Mouse (Mus musculus) midbrain, postnatal 0 days (tissue): ENCODE measurements at regions not wholly inside any gene's neighbourhood (a gene's known extent, or its start where the extent isn't known, plus 50 kb on each side); places are given as distances from the start of the nearest gene placed in this dataset.
A peak's percentile ranks its signal among the peaks of the same experiment; 100 is the strongest.

Source experiments
- ATAC-seq: fragments of 200-750 bp; cut with Nextera tagmentation; 2 replicates; pipeline ENCODE4 v1.8.0; 2017; ENCODE audit warnings: moderate number of reproducible peaks, mild to moderate bottlenecking, moderate TSS enrichment, moderate library complexity; ENCODE audit not compliant: low FRiP score
- DNase-seq: peaks from one replicate; pipeline ENCODE4 v3.0.0-alpha.2; 2015; ENCODE audit warnings: low spot score
- H3K27ac ChIP-seq: fragments of 300-500 bp; sonication (generic); 2 replicates; pipeline ENCODE4 v1.5.1; 2014; ENCODE audit warnings: low read depth, mild to moderate bottlenecking, low read length, mixed read lengths
- H3K27me3 ChIP-seq: fragments of 300-500 bp; sonication (generic); 2 replicates; pipeline ENCODE4 v1.6.1; 2014; ENCODE audit warnings: low read length, control low read depth, mixed read lengths; ENCODE audit not compliant: insufficient read depth
- H3K36me3 ChIP-seq: fragments of 300-500 bp; sonication (generic); 2 replicates; pipeline ENCODE4 v1.6.1; 2014; ENCODE audit warnings: low read length, control low read depth, mixed read lengths; ENCODE audit not compliant: insufficient read depth
- H3K4me1 ChIP-seq: fragments of 300-500 bp; sonication (generic); 2 replicates; pipeline ENCODE4 v1.6.1; 2014; ENCODE audit warnings: mild to moderate bottlenecking, control low read depth, antibody characterized with exemption, low read length, mixed read lengths; ENCODE audit not compliant: insufficient read depth
- H3K4me2 ChIP-seq: fragments of 300-500 bp; sonication (generic); 2 replicates; pipeline ENCODE4 v1.6.1; 2014; ENCODE audit warnings: low read depth, mild to moderate bottlenecking, low read length, mixed read lengths; ENCODE audit not compliant: poor library complexity, severe bottlenecking
- H3K4me3 ChIP-seq: fragments of 300-500 bp; sonication (generic); 2 replicates; pipeline ENCODE4 v1.5.1; 2014; ENCODE audit warnings: low read depth, mild to moderate bottlenecking, low read length, moderate library complexity
- H3K9ac ChIP-seq: fragments of 300-500 bp; sonication (generic); replicated peaks from 2 replicates; pipeline ENCODE4 v1.6.1; 2014; ENCODE audit warnings: mild to moderate bottlenecking, low read length, moderate library complexity, mixed read lengths; ENCODE audit not compliant: poor library complexity, severe bottlenecking
- H3K9me3 ChIP-seq: fragments of 300-500 bp; sonication (generic); 2 replicates; pipeline ENCODE4 v1.6.1; 2016; ENCODE audit warnings: low read length, control low read depth
- CTCF ChIP-seq: IDR thresholded peaks from 2 replicates; pipeline ENCODE4 v1.5.1; 2016; ENCODE audit warnings: antibody characterized with exemption, mild to moderate bottlenecking
- WGBS: fragments of 180-500 bp; shearing (Covaris S2); extraction: QIAGEN DNeasy Blood & Tissue Kit; methylation state at CpG from one replicate; pipeline ENCODE4 v1.1.7; 2014; 5-methylcytosine and 5-hydroxymethylcytosine counted together

- no peak overlapping the region for H3K4me2 ChIP-seq
- peak; percentile 33 for DNase-seq
- no peak overlapping the region for H3K4me3 ChIP-seq
- H3K27me3 ChIP-seq: no peaks in the 10 kb centered on the region
- no peaks in the 10 kb centered on the region for H3K4me1 ChIP-seq
- 0 out of 2 replicates have a peak, but pooled peaks have one; percentile 27 for ATAC-seq
- H3K9ac ChIP-seq: no peak overlapping the region
- H3K36me3 ChIP-seq: no peaks in the 10 kb centered on the region
- H3K9me3 ChIP-seq: no peaks in the 10 kb centered on the region
- no peak for TF ChIP-seq CTCF
- WGBS: 32% methylated on average over 2 of the region's 2 CpGs
- H3K27ac ChIP-seq: no peak overlapping the region
These were observed 378.7 kb downstream of the Lpin1 start for GRCm38 (mm10) chr12:16232051-16232450.

GRCm38 (mm10) chr12:16231093-16231492 lies 379.7 kb downstream of the Lpin1 start:
- DNase-seq (no peak), ATAC-seq (no peak)
- Histone ChIP-seq H3K4me1 (no peaks in the 10 kb centered on the region), H3K9me3 (no peaks in the 10 kb centered on the region), H3K9ac (no peak overlapping the region), H3K27me3 (no peaks in the 10 kb centered on the region), H3K4me3 (no peak overlapping the region), H3K36me3 (no peaks in the 10 kb centered on the region), H3K4me2 (no peak overlapping the region), H3K27ac (no peak overlapping the region)
- 94% methylated on average over 2 of the region's 2 CpGs for WGBS
- no peak for TF ChIP-seq CTCF

GRCm38 (mm10) chr12:16225428-16225827 lies 385.3 kb downstream of the Lpin1 start:
- H3K9ac ChIP-seq: no peak overlapping the region
- no peak for TF ChIP-seq CTCF
- WGBS: 94% methylated on average over 2 of the region's 2 CpGs
- DNase-seq: no peak
- no peak overlapping the region for H3K27ac ChIP-seq
- no peaks in the 10 kb centered on the region for H3K9me3 ChIP-seq
- no peaks in the 10 kb centered on the region for H3K36me3 ChIP-seq
- H3K27me3 ChIP-seq: no peaks in the 10 kb centered on the region
- H3K4me1 ChIP-seq: no peaks in the 10 kb centered on the region
- no peak overlapping the region for H3K4me3 ChIP-seq
- ATAC-seq: no peak
- no peak overlapping the region for H3K4me2 ChIP-seq

- ATAC-seq: no peak
- DNase-seq: peak; percentile 76
- WGBS: 54% methylated on average over 9 of the region's 9 CpGs
- H3K9me3 ChIP-seq: no peaks in the 10 kb centered on the region
- H3K4me2 ChIP-seq: no peak overlapping the region
- H3K4me1 ChIP-seq: no peaks in the 10 kb centered on the region
- H3K9ac ChIP-seq: no peak overlapping the region
- TF ChIP-seq CTCF: no peak
- no peaks in the 10 kb centered on the region for H3K36me3 ChIP-seq
- no peaks in the 10 kb centered on the region for H3K27me3 ChIP-seq
- no peak overlapping the region for H3K4me3 ChIP-seq
- no peak overlapping the region for H3K27ac ChIP-seq
These were observed 387.8 kb downstream of the Lpin1 start for GRCm38 (mm10) chr12:16222836-16223450.

- H3K9ac ChIP-seq: no peak overlapping the region
- DNase-seq (no peak), ATAC-seq (no peak)
- H3K4me2 ChIP-seq: no peak overlapping the region
- no peak overlapping the region for H3K4me3 ChIP-seq
- H3K4me1 ChIP-seq: no peaks in the 10 kb centered on the region
- no peaks in the 10 kb centered on the region for H3K36me3 ChIP-seq
- H3K27me3 ChIP-seq: no peaks in the 10 kb centered on the region
- no peak overlapping the region for H3K27ac ChIP-seq
- no peaks in the 10 kb centered on the region for H3K9me3 ChIP-seq
- TF ChIP-seq CTCF: no peak
These were observed 388.6 kb downstream of the Lpin1 start for GRCm38 (mm10) chr12:16222205-16222604.

- no peaks in the 10 kb centered on the region for H3K4me1 ChIP-seq
These were observed 389.6 kb downstream of the Lpin1 start for GRCm38 (mm10) chr12:16221142-16221541.

More at GRCm38 (mm10) chr12:16221142-16221541, 389.6 kb downstream of the Lpin1 start:
- no peak for TF ChIP-seq CTCF
- Histone ChIP-seq H3K4me3 (no peak overlapping the region), H3K4me2 (no peak overlapping the region), H3K27ac (no peak overlapping the region), H3K27me3 (no peaks in the 10 kb centered on the region), H3K9me3 (no peaks in the 10 kb centered on the region), H3K36me3 (no peaks in the 10 kb centered on the region), H3K9ac (no peak overlapping the region)
- DNase-seq (no peak), ATAC-seq (no peak)
- 96% methylated on average over 1 of the region's 1 CpGs for WGBS
